Mouse (Mus musculus): ENCODE data around the gene Fxyd7.

DNA sequence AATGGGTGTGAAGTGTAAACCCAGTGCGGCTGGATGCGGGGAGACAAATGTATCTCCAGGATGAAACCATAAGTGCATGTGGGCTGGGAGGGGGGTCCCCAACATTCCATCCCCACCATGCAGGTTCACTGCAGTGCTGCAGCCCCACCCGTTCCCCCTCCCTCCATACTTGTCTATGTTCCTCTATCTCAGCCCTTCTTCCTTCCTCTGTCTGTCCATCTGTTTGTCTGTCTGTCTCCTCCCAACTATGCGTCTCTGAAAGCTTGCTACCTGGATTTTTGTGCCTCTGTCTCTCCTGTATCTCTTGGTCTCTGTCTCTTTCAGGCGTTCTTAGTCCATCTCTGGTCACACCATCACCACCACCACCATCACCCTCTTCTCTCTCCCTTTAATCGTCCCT is 780 bp downstream of the Fxyd7 start:
- no peak for TF ChIP-seq MAX (IDR thresholded peaks at IDR 0.05; ENCODE audit: low read depth)
- no peak for TF ChIP-seq POLR2A (IDR thresholded peaks at IDR 0.05; ENCODE audit: insufficient read length, low read depth)
- TF ChIP-seq USF1 (IDR thresholded peaks at IDR 0.05; ENCODE audit: low read depth), result no peak

Measured in myocyte (in vitro differentiated cells).